Mouse (Mus musculus) T-cell, adult 2 months (primary cell): Measurements from ENCODE around the gene Vps8.

Experiments
- DNase-seq: peaks from one replicate; pipeline ENCODE4 v3.0.0; 2022; ENCODE audit warnings: low spot score

Vps8 gene

DNA sequence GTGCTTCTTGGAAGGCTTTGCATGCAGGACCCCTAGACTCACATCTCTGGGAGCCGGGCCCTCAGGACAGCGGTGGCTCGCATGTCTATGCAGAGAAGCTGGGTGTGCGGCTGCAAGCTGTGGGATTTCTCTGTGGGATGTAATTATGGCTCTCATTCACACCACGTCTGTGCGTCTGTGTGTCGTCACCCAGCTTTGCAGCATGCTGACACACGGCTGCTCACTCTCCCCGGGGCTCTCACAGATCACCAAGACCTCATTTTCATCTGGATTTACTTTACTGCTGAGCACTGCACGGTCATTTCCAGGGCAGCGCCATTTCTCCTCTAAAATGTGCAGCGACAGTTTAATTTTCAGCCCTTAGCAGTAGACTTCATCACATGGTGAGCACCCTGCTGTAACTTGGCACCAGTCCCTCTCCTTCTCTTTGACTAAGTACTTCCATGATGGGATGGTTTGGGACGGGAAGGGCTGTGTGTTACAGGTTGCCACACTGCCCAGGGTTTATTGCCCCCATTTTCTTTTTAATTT lies 205.2 kb downstream of the Vps8 start:
- DNase-seq = no peak

DNA sequence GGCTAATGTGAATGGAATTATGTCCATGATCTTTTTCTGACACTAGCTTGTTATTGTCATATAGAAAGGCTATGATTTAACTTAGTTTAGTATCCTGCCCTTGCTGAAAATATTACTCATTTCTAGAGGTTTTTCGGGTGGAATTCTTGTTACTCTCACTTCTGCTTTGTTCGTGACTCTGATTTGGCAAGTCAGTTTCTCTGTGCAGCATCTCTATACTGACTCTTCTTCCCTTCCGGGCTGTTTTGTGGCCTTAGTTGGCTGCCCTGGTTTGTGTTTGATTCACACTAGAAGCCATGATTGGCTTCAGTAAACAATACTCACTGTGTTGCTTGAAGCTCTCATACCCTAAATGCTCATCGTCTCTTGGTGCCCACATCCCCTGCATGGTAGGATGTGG lies 207.7 kb downstream of the Vps8 start:
- no peak for DNase-seq

DNA sequence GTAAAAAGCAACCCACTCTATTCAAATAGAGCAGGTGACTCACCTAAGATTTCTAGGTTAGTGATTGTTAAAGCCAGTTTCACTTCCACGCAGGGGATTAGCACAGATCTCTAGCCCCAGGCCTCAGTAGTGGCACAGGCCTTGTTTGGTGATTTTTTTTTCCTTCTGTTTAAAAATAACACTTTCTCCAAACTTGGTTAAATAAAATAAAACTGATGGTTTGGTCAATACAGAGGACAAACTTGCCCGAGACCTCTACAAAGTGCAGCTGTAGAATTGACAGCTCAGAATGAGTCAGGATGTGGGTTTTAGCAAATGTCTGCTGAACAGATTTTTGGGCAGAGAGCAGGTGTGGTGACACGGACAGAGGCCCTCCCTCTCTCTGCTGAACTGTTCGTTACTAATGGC lies 208.9 kb downstream of the Vps8 start:
- DNase-seq = no peak

DNA sequence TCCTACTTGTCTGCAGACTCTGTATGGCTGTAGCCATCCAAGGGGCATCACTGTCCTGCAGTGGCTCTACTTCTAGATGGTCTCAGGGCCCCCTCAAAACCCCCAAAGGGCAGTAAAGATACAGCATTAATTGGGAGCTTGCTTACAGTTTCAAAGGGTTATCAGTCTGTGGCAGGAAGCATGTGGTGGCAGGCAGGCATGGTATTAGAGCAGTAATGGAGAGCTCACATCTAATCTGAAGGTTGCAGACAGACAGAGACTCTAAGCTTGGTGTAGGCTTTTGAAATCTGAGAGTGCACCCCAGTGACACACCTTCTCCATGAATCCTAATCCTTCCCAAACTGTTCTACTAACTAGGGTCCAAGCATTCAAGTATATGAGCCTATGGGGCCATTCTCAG lies 211.5 kb downstream of the Vps8 start:
- no peak for DNase-seq

DNA sequence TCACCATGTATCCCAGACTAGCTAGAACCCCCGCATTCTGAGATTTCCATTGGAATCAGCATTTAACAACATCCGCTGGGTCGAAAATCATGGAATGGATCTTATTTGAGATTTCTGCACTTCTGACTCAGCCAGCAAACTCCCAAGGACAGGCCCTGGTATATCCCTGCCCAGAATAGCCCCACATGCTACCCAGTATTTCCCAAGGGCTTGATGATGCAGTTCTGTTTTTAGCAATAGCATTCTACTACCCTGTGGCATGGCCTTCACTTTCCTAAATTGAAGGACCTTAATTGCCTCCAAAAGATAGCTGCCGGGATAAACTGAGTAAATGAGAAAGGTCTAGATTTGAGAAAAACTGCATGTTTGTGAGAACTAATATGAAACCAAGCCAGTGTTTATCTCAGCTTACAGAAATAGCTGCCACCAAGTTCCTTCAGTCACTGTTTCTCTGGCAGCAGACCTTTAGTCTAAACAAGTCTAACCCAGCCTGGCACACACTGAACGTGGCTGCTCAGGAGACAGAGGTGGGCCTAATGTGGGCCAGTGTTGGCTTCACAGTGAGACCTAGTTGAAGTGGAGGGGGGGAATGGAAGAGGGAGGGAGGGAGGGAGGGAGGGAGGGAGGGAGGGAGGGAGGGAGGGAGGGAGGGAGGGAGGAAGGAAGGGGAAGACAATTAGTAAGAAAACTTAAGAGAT lies 213.4 kb downstream of the Vps8 start:
- no peak for DNase-seq

DNA sequence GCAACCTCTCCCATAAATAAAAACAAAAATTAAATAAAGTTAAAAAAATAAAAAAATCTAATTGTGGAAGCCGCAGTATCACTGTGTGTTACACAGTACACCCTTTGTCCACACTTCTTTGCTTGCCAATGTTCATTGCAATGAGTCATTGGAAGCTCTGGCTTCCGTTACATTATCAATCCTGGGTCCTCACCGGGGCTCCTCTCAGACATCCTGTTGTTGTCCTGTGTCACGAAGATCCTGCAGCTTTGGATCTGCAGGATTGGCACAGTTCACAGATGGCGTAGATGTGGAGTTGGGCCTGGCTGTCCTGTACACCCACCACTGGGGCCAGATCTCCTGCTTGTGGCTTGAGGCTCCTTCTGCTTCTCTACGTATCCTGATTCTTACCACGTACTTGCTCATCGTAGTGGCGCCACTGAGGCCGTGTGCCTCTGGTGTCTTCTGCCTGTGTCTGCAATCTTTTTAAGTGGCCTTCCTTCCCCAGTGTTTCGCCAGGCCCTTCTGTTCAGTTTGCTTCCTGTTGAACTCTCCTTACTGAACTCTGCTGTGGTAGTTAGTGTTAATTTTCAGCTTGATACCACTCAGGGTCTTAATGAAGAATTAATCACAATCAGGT lies 214.4 kb downstream of the Vps8 start:
- DNase-seq = no peak

DNA sequence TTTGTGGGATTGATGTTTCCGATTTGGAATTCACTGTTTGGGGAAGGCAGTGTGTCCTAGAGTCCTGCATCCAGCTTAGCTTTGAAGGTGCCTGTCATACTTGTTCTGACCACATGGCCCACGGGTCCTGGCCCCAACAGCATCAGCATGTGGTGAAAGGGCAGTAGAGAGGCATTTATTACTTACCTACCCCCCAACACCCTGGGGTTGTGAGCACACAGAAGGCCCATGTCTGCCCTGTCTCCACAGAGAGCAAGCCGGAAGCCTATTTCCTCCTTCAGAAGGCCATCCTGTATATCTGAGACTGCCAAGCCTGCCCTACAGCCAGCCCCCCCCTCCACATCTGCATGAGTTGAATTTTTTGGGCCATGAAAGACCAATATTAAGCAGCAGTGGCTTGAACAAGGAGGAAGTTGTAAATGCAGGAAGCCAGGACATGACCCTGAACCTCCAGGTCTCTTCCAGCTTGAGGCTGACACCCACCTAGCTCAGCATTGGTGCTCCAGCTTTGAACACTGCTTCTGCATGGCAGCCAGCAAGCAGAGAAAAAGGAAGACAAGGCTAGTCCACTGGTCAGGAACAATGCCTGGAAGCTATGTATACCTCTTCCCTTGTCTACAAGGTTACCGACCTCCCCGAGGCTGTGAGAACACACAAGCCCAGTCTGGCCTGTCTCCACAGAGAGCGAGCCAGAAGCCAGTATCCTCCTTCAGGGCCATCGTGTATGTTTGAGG lies 218.0 kb downstream of the Vps8 start:
- DNase-seq = no peak

DNA sequence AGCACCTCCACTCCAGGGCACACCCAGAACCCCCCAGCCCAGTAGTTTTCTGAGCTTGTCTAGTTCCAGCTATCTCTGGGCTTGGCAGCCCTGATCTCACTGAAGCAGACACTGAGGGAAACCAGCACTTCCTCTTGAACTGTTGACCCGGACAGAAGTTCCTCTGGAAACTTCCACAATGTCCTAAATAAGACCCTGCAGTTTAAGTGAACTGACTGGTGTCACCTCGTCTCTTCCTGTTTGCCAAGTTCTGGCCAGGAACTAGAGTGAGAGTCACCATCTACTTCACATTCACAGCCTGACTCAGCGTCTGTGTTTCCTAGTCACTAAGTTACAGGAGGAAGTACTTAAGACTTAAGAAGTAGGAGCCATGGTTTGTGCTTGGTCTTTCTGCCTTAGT lies 219.0 kb downstream of the Vps8 start:
- DNase-seq = no peak

DNA sequence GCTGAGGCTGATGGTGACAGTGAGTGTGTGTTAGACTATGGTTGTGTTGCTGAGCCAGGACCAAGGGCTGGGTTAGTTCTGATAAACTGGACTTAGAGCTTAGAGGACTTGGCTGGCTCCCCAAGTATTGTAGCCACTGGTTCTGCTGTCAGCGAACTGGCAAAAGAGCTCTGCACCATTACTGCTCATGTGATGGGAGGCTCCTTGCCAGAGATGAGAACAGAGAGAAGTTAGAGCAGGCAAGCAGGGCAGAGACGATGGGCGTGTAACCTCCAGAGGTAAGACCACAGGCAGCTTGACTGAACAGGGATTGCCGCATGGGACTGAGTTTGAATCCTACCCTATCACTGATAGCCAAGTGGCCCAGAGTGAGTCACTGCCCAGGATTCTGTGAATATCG lies 220.0 kb downstream of the Vps8 start:
- no peak for DNase-seq

DNA sequence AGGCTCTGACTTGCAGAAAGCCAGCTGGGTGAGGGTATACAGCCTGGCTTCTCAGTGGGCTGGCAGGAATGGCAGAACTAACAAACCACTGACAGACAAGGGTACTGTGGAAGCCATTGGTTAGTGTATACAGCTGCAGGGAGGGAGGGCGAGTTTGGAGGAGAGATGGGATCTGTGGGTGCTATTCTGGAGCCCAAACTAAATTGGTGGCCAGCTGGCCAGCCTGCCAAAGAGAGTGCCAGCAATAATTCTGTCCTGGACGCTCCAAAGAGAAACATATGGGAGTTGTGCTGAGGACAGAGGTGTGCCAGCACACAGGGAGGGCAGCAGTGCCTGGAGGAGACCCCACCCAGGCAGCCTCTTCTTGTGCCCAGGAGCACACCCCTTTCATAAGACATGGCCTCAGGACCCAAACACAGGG lies 220.7 kb downstream of the Vps8 start:
- no peak for DNase-seq

DNA sequence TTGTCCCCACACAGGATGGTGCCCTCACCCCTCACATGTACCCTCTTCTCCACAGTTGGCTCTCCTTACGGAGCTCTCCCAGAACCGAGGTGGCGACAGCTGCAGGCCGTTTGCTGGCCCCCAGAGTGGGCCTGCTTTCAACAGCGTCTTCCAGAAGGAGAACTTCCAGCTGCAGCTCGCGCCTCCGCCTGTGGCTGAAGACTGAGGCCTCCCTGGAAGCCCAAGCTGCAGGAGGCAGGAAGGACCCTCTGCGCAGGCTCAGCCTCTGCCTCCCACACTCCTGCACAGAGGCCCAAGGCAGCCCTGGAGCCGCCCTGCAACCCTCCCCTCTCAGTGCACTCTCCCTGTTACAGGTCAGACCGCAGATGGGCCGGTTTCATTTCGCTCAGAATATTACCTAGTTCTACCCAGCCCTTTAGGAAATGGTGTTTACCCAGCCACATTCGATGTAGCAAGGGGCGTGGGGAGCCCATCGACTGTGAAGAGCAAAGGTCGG lies 221.2 kb downstream of the Vps8 start:
- peak; percentile 5 for DNase-seq

DNA sequence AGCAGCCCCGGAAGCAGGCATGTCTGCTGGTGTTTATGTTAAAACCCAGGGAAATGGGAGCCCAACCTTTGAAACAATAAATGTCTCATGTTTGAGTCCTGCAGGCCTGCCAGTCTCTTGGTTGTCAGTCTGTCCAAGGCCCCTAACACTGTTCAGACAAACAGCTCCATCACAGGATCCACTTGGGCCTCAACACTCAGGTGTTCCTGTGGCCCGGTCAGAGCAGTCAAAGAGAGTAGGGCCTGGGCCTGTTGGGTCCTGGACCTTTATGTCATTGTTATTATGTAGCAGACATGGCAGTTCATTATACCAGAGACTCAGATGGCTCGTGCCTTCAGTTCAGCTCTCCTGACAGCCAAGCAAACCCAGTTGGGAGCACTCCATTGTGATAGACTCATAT lies 221.7 kb downstream of the Vps8 start:
- DNase-seq = no peak

DNA sequence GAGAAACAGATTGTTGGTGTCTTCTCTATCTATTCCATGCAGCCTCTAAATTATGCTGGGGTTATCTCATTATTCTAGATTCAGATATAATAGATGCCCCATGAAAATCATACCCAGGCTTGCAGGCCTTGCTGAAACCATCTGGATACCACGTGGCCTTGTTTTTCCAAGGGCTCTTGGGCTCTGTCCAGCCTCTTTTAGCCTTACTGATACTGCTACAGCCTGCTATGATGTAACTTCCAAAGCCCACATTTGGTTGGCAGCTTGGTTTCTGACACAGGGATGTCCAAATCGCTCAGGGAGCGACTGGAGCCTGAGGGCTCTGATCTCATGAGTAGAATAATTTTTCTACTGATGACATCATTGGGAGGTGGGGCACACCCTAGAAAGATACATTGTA lies 223.0 kb downstream of the Vps8 start:
- DNase-seq = no peak

DNA sequence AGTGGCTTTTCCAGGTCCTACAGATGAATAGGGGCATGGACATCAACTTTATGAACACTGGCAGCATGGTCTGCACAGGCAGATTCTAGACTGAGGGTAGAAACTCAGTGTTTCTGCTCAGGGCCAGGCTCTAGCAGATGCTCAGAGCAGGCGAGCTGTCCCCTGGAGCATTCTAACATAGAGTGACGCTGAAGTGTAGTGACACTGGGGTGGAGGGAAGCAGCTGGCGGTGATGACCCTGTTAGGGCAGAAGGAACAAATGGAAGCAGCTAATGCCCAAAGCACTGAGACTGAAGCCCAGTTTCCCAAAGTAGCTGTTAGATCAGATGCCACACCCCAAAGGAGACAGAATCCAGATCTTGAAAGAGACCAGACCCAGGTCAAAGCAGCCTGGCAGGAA lies 223.6 kb downstream of the Vps8 start:
- no peak for DNase-seq

DNA sequence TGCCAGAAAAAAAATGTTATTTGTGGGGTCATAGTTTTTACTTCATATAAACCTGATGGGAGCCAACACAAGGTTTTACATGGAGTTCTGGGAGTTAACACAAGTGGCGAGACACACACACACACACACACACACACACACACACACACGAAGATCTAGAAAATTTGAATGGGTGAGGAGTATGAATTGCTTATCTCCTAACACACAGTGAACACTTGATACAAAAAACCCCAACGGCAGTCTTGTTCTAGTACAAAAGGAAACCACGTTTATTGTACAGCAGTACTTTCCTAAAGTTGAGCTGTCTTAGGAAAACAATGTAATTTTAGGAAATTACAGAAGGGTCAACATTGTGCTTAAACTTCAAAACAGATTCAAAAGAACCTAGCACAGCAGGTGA lies 225.9 kb downstream of the Vps8 start:
- no peak for DNase-seq

DNA sequence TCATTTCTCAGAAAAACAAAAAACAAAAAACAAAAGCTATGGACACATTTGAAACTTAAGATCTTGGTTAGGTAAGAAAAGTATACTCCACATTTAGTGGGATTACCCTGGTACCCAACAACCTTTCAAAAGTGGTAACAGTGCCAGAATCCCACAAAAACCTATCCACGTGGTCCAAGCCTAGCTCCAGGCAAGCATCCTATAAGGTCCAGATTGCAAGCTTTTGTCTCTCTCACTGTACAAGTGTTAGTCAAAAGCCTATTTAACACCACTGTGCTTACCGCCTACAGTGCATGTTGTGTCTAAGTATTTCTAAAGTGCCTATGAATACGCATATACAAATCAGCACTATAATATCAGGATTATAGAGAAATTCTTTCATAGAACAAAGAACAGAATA lies 227.4 kb downstream of the Vps8 start:
- DNase-seq = no peak

DNA sequence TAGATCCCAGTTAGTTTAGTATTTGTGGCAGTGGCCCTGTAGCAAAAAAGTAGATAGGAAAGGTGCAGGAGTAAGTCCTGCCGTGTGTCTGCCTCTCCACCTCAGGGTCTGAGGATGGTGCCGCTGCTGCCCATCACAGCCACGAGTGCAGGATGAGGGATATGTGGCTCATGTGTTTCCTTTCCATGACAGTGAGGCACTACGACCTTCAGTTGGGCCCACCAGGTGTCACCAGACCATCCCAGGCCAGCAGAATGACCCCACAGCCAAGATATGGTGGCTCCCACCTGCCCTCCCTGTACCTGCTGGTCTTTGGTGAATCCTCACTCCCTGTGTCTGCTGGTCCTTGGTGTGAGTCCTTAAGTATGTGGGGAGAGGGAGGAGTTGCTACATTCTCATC lies 228.2 kb downstream of the Vps8 start:
- DNase-seq = no peak

DNA sequence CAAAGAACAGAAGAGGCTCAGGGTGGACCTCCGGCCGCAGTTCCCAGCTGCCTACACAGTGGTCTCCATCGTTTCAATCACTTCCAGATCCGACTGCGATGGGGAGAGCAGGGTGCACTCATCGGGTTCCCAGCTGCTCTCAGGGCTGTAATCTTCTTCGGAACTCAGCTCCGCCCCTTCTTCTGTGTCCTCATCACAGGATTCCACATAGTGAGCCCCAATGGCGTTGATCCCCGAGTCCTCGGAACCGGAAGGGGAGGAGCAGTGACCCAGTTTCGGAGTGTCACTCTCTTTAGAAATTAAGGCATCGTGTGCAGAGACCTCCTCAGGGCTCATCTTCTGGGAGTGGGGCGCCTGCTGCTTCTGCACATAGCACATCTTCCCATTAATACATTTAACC lies 230.2 kb downstream of the Vps8 start:
- no peak for DNase-seq

DNA sequence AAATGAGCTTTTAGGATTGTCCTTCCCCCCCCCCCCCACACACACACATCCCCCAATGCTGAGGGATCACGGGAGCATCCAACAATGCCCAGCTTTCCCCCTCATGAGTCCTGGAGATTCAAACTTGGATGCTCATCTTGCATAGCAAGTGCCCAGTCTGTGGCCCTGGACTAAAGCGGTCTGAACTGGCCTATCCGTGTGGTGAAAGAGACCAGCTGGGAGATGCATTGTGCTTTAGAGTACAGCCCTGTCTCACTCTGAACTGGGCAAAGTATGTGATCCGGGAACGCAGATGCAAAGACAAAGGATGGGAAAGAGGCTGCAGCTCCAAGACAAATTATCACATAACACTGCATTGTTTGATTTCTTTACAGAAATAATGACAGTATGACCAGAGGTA lies 231.5 kb downstream of the Vps8 start:
- DNase-seq = no peak

DNA sequence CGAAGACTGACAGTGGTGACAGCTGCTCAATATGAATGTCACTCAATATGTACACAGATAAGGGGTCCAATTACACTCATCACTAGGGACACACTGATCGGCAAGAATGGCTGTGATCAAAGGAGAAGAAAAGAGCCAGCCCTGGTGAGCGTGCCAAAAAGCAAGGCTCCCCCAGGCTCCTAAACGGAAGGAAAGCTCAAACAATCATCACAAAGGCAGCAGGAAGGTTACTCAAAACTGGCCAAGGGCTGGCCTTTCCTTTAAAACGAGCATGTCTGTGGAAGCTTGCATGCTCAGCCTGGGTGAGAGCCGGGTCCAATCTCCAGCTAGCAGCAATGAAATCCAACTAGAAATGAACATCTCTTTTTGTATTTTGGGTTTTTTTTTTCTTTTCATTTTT lies 232.4 kb downstream of the Vps8 start:
- no peak for DNase-seq

DNA sequence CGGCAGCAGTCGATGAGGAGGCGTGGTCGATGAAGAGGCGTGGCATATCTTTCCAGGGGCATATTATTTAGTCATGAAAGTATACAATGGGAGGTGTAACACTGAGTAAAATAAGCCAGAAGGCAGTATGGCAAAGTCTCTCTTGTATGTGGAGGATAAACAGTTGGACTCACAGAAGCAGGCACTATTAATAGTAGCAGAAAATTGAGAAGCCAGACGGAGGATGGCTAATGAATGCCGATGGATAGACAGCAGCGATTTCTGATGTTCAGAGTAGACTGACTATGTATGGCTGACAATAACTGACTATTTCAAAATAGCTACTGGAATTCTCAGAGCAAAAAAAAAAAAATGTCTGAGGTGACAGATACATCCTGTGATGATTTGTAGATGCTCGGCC lies 233.0 kb downstream of the Vps8 start:
- DNase-seq = no peak

DNA sequence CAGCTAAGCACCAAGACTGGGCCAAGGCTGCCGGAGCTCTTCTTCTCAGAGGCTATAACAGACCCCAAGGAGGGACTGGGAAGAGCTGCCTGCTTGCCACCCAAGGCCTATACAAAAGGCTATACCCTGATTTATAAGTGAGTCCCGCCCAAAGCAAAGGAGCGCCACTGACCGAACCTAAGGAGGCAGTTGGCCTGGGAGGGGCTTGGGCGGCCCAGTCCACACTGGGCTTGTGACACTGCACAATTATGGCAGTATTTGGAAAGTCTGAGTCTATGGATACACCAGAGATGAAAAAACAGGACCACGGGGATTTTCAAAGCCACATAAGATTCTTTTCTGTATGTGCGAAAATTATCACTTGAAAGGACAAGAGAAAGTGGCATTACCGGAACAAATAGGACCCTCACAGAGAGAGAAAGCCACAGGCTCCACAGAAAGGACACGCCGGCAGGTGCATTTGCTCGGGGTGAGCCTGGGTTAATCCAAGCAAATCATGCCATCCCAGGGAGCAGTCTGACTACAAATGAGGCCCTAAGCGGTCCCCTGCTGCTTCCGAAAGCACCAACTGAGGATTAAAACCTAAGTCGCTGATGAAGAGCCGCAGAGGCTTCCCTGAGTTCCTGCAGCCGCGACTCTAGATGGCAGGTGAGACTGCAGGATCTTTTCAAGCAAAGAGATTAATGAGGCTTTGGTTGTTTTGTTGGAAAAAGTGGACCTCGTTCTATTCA lies 241.9 kb downstream of the Vps8 start:
- no peak for DNase-seq
